ENCODE assay signal across 20 mouse cellular contexts in genomic region chr6:72410003-72410402, GRCm38 (mm10). TPM values are rescaled to one million over a fixed set of nuclear protein-coding genes. Genes with fewer than 3 reads are reported as not detected.
A peak's percentile ranks its signal among the peaks of the same experiment; 100 is the strongest.
DNase-seq lines count a peak whose midpoint lies in the region; ATAC-seq and TF ChIP-seq lines count a peak whose summit lies in the region.
"Had no signal": no experiment of that assay in that cellular context is flagged by ENCODE, and none has a peak within 500 bp of the region (broad histone marks: within the 10 kb centered on the region; RNA-seq: fewer than 3 reads in every experiment).

No protein-coding gene starts in this region.

- no peak overlapping the region for H3K9ac ChIP-seq in intestine, postnatal 0 days (ENCODE audit: low read depth, low read length)
- H3K9ac ChIP-seq in intestine, embryonic 16.5 days (ENCODE audit: low read depth, low read length): no peak overlapping the region
- H3K9ac ChIP-seq in neural tube, embryonic 11.5 days (ENCODE audit: low read length): no peak overlapping the region
- no peak overlapping the region for H3K9ac ChIP-seq in neural tube, embryonic 15.5 days (replicated peaks)
- H3K9ac ChIP-seq in MEL (ENCODE audit: control insufficient read depth, low read depth, low read length, poor library complexity, severe bottlenecking): no peak overlapping the region
- H3K9ac ChIP-seq: forebrain, embryonic 15.5 days; heart, embryonic 13.5 days; hindbrain, embryonic 15.5 days; neural tube, embryonic 12.5 days had no signal

- DNase-seq in neural tube, embryonic 11.5 days (ENCODE audit: low spot score): peak; percentile 9
- DNase-seq in MEL (ENCODE audit: low read depth, low spot score): peak; percentile 58
- peak; percentile 53 for DNase-seq in induced T-regulatory cell, adult 2 months (ENCODE audit: low read depth)
- no peak for DNase-seq in kidney, postnatal 4 days
- no peak for DNase-seq in gastrocnemius, postnatal 36 days
- DNase-seq: cerebellum, adult 11-12 months; gastrocnemius, postnatal 25 days; heart, adult 2 months had no signal

- 17% methylated on average over 1 of the region's 1 CpGs for WGBS in intestine, postnatal 0 days
- 17% methylated on average over 1 of the region's 1 CpGs for WGBS in intestine, embryonic 16.5 days
- whole genome bisulfite sequencing in neural tube, embryonic 11.5 days: 32% methylated on average over 1 of the region's 1 CpGs
- WGBS in neural tube, embryonic 15.5 days: 38% methylated on average over 1 of the region's 1 CpGs

- no peaks in the 10 kb centered on the region for H3K27me3 ChIP-seq in intestine, postnatal 0 days (replicated peaks; ENCODE audit: control insufficient read depth, insufficient read depth, low read length)
- H3K27me3 ChIP-seq in intestine, embryonic 16.5 days (replicated peaks; ENCODE audit: control insufficient read depth, insufficient read depth, low read length): no peaks in the 10 kb centered on the region
- no peaks in the 10 kb centered on the region for H3K27me3 ChIP-seq in neural tube, embryonic 11.5 days (ENCODE audit: control insufficient read depth, insufficient read depth, low read length)
- no peaks in the 10 kb centered on the region for H3K27me3 ChIP-seq in neural tube, embryonic 15.5 days (replicated peaks)
- H3K27me3 ChIP-seq in MEL (ENCODE audit: control insufficient read depth in 1 of 2, insufficient read depth in 2 of 2, low read length in 2 of 2): no peaks in the 10 kb centered on the region
- H3K27me3 ChIP-seq: embryonic facial prominence, embryonic 13.5 days; forebrain, embryonic 15.5 days; heart, embryonic 13.5 days; hindbrain, embryonic 15.5 days had no signal

- no peak overlapping the region for H3K27ac ChIP-seq in intestine, postnatal 0 days (ENCODE audit: low read depth, low read length)
- no peak overlapping the region for H3K27ac ChIP-seq in intestine, embryonic 16.5 days (ENCODE audit: low read length)
- H3K27ac ChIP-seq in neural tube, embryonic 11.5 days (ENCODE audit: low read depth, low read length): no peak overlapping the region
- no peak overlapping the region for H3K27ac ChIP-seq in neural tube, embryonic 15.5 days (replicated peaks)
- no peak overlapping the region for H3K27ac ChIP-seq in MEL (ENCODE audit: control insufficient read depth, low read depth, low read length)
- H3K27ac ChIP-seq: embryonic facial prominence, embryonic 13.5 days; forebrain, embryonic 10.5 days; forebrain, embryonic 15.5 days; heart, adult 2 months; heart, embryonic 13.5 days; hindbrain, embryonic 10.5 days; hindbrain, embryonic 15.5 days; kidney, postnatal 0 days; neural tube, embryonic 12.5 days had no signal

- intact Hi-C loops in gastrocnemius, postnatal 36 days (cut with DNase I): loop anchor here (1.0 kb wide), 1 partner anchor 224 kb away; no protein-coding TSS in a partner anchor

- no peak for ATAC-seq in intestine, postnatal 0 days
- no peak for ATAC-seq in intestine, embryonic 16.5 days
- ATAC-seq in neural tube, embryonic 11.5 days (ENCODE audit: insufficient read depth, low FRiP score, low TSS enrichment): no peak
- ATAC-seq in neural tube, embryonic 15.5 days (ENCODE audit: low FRiP score): no peak
- ATAC-seq: forebrain, embryonic 15.5 days; midbrain, embryonic 16.5 days had no signal

- TF ChIP-seq POLR2A in MEL (IDR thresholded peaks at IDR 0.05; ENCODE audit: control insufficient read depth in 1 of 2, insufficient read depth in 1 of 2, low read depth in 1 of 2, low read length in 2 of 2, poor library complexity in 1 of 2): no peak

- H3K9me3 ChIP-seq in intestine, postnatal 0 days (ENCODE audit: control insufficient read depth): no peaks in the 10 kb centered on the region
- no peaks in the 10 kb centered on the region for H3K9me3 ChIP-seq in intestine, embryonic 16.5 days (ENCODE audit: control insufficient read depth, low read length)
- H3K9me3 ChIP-seq in neural tube, embryonic 11.5 days (ENCODE audit: control insufficient read depth, low read length): no peaks in the 10 kb centered on the region
- no peaks in the 10 kb centered on the region for H3K9me3 ChIP-seq in neural tube, embryonic 15.5 days (replicated peaks)
- no peaks in the 10 kb centered on the region for H3K9me3 ChIP-seq in MEL (replicated peaks; ENCODE audit: insufficient read depth, low read length)
- H3K9me3 ChIP-seq: embryonic facial prominence, embryonic 13.5 days; forebrain, embryonic 10.5 days; forebrain, embryonic 15.5 days; heart, embryonic 13.5 days; hindbrain, embryonic 10.5 days; hindbrain, embryonic 15.5 days; neural tube, embryonic 12.5 days had no signal

- H3K36me3 ChIP-seq in intestine, postnatal 0 days (ENCODE audit: control insufficient read depth, insufficient read depth): no peaks in the 10 kb centered on the region
- no peaks in the 10 kb centered on the region for H3K36me3 ChIP-seq in intestine, embryonic 16.5 days (ENCODE audit: control insufficient read depth, insufficient read depth, low read length)
- H3K36me3 ChIP-seq in neural tube, embryonic 11.5 days (ENCODE audit: control insufficient read depth, insufficient read depth, low read length): no peaks in the 10 kb centered on the region
- no peaks in the 10 kb centered on the region for H3K36me3 ChIP-seq in neural tube, embryonic 15.5 days
- peaks cover 0 to 7% of the 10 kb centered on the region in 2 experiments; a peak in 2 of 4 replicates for H3K36me3 ChIP-seq in MEL (ENCODE audit: control insufficient read depth in 1 of 2, insufficient read depth in 2 of 2, low read length in 2 of 2)
- H3K36me3 ChIP-seq: embryonic facial prominence, embryonic 13.5 days; forebrain, embryonic 10.5 days; forebrain, embryonic 15.5 days; heart, embryonic 13.5 days; hindbrain, embryonic 10.5 days; hindbrain, embryonic 15.5 days; neural tube, embryonic 12.5 days had no signal

- TF ChIP-seq CTCF in intestine, postnatal 0 days (IDR thresholded peaks at IDR 0.05; ENCODE audit: low read depth): peak; percentile 24; the same call in 1 of the 2 replicates
- TF ChIP-seq CTCF in MEL (IDR thresholded peaks at IDR 0.05 in 2 of 3, conservative IDR thresholded peaks at IDR 0.05 in 1 of 3; ENCODE audit: control insufficient read depth in 1 of 3, insufficient read depth in 1 of 3, low read depth in 2 of 3, low read length in 3 of 3, poor library complexity in 1 of 3, severe bottlenecking in 1 of 3): peak in 2 of 3 experiments; percentile 53 to 55; a peak in 5 of 6 replicates

- TF ChIP-seq RAD21 in MEL (IDR thresholded peaks at IDR 0.05; ENCODE audit: low read depth, low read length): peak; percentile 36

- no peak overlapping the region for H3K4me2 ChIP-seq in intestine, postnatal 0 days (replicated peaks; ENCODE audit: low read depth)
- H3K4me2 ChIP-seq in intestine, embryonic 16.5 days (ENCODE audit: low read depth, low read length): no peak overlapping the region
- H3K4me2 ChIP-seq in neural tube, embryonic 11.5 days (ENCODE audit: low read depth): no peak overlapping the region
- H3K4me2 ChIP-seq in neural tube, embryonic 15.5 days: no peak overlapping the region
- H3K4me2 ChIP-seq: embryonic facial prominence, embryonic 13.5 days; forebrain, embryonic 15.5 days; heart, embryonic 13.5 days; hindbrain, embryonic 15.5 days; neural tube, embryonic 12.5 days had no signal

- no peak overlapping the region for H3K4me3 ChIP-seq in intestine, postnatal 0 days (ENCODE audit: low read depth, low read length)
- H3K4me3 ChIP-seq in intestine, embryonic 16.5 days (ENCODE audit: low read length): no peak overlapping the region
- H3K4me3 ChIP-seq in neural tube, embryonic 11.5 days (ENCODE audit: low read depth, low read length): no peak overlapping the region
- H3K4me3 ChIP-seq in neural tube, embryonic 15.5 days (replicated peaks): no peak overlapping the region
- H3K4me3 ChIP-seq in MEL (ENCODE audit: control insufficient read depth in 1 of 2, insufficient read depth in 1 of 2, low read depth in 2 of 2, low read length in 2 of 2): no peak overlapping the region
- H3K4me3 ChIP-seq: embryonic facial prominence, embryonic 13.5 days; forebrain, embryonic 10.5 days; forebrain, embryonic 15.5 days; heart, adult 2 months; heart, embryonic 13.5 days; hindbrain, embryonic 10.5 days; hindbrain, embryonic 15.5 days; neural tube, embryonic 12.5 days had no signal

- peaks cover 7% of the 10 kb centered on the region for H3K79me2 ChIP-seq in MEL (ENCODE audit: control insufficient read depth, insufficient read depth, low read length, poor library complexity)

- TF ChIP-seq EP300 in MEL (IDR thresholded peaks at IDR 0.05; ENCODE audit: low read depth in 1 of 2, low read length in 2 of 2): no peak

- peaks cover 2% of the 10 kb centered on the region; the same call in 1 of the 2 replicates for H3K4me1 ChIP-seq in intestine, postnatal 0 days (replicated peaks; ENCODE audit: control insufficient read depth, insufficient read depth, low read length)
- peaks cover 5% of the 10 kb centered on the region for H3K4me1 ChIP-seq in intestine, embryonic 16.5 days (ENCODE audit: control insufficient read depth, insufficient read depth, low read length)
- peaks cover 1% of the 10 kb centered on the region; the same call in 1 of the 2 replicates for H3K4me1 ChIP-seq in neural tube, embryonic 11.5 days (ENCODE audit: control insufficient read depth, insufficient read depth, low read length)
- H3K4me1 ChIP-seq in neural tube, embryonic 15.5 days: peaks cover 11% of the 10 kb centered on the region
- H3K4me1 ChIP-seq in MEL (ENCODE audit: control insufficient read depth in 1 of 2, insufficient read depth in 2 of 2, low read length in 2 of 2): peaks cover 2% of the 10 kb centered on the region in 2 experiments; a peak in 3 of 4 replicates

RNA-seq across cellular contexts. Expression of gene Ggcx, which starts 4.1 kb away (rescaled TPM):
- polyA plus RNA-seq in intestine, postnatal 0 days (2015; fragmentation: Nextera tagmentation; extraction: Ambion mirVana): 6.2 and 6.8 TPM in 2 replicates
- 20.3 and 23.7 TPM in 2 replicates for polyA plus RNA-seq in intestine, embryonic 16.5 days (2015; fragmentation: Nextera tagmentation; extraction: Ambion mirVana)
- polyA plus RNA-seq in neural tube, embryonic 11.5 days (2014; fragmentation: Nextera tagmentation; extraction: Ambion mirVana): 11.2 and 14.7 TPM in 2 replicates
- 19.0 and 23.2 TPM in 2 replicates for polyA plus RNA-seq in neural tube, embryonic 15.5 days (2015; fragmentation: Nextera tagmentation; extraction: Ambion mirVana)
- 5.0 and 5.2 TPM in 2 replicates for total RNA-seq in MEL (2012; rRNA removed)
- 1 to 10 TPM in 1 of 2 experiments, not detected in 1; 5.4 TPM for polyA plus RNA-seq in MEL (2012; ENCODE audit: insufficient read depth in 1 of 2, insufficient read length in 2 of 2, low read depth in 1 of 2, low replicate concordance in 2 of 2, missing spikeins in 1 of 2)
- 10 to 100 TPM; 12.6 to 13.4 TPM for total RNA-seq in gastrocnemius, postnatal 36 days (2021)

RNA-seq across cellular contexts. Expression of gene Vamp8, which starts 19.5 kb away (rescaled TPM):
- polyA plus RNA-seq in intestine, postnatal 0 days (2015; fragmentation: Nextera tagmentation; extraction: Ambion mirVana): 450 and 453 TPM in 2 replicates
- 251 and 269 TPM in 2 replicates for polyA plus RNA-seq in intestine, embryonic 16.5 days (2015; fragmentation: Nextera tagmentation; extraction: Ambion mirVana)
- polyA plus RNA-seq in neural tube, embryonic 11.5 days (2014; fragmentation: Nextera tagmentation; extraction: Ambion mirVana): 38.5 and 45.2 TPM in 2 replicates
- polyA plus RNA-seq in neural tube, embryonic 15.5 days (2015; fragmentation: Nextera tagmentation; extraction: Ambion mirVana): 19.1 and 52.7 TPM in 2 replicates
- total RNA-seq in MEL (2012; rRNA removed): 130 and 164 TPM in 2 replicates
- polyA plus RNA-seq in MEL (2012; ENCODE audit: insufficient read depth in 1 of 2, insufficient read length in 2 of 2, low read depth in 1 of 2, low replicate concordance in 2 of 2, missing spikeins in 1 of 2): 100 to 1,000 TPM in 1 of 2 experiments, not detected in 1; 179 TPM
- 10 to 100 TPM; 48.5 to 50.0 TPM for total RNA-seq in gastrocnemius, postnatal 36 days (2021)

RNA-seq across cellular contexts. Expression of gene Mat2a, which starts 29.4 kb away (rescaled TPM):
- 120 and 128 TPM in 2 replicates for polyA plus RNA-seq in intestine, postnatal 0 days (2015; fragmentation: Nextera tagmentation; extraction: Ambion mirVana)
- polyA plus RNA-seq in intestine, embryonic 16.5 days (2015; fragmentation: Nextera tagmentation; extraction: Ambion mirVana): 268 and 293 TPM in 2 replicates
- polyA plus RNA-seq in neural tube, embryonic 11.5 days (2014; fragmentation: Nextera tagmentation; extraction: Ambion mirVana): 449 TPM in 2 replicates
- 341 and 365 TPM in 2 replicates for polyA plus RNA-seq in neural tube, embryonic 15.5 days (2015; fragmentation: Nextera tagmentation; extraction: Ambion mirVana)
- 233 and 319 TPM in 2 replicates for total RNA-seq in MEL (2012; rRNA removed)
- 1,000 to 10,000 TPM in 1 of 2 experiments, 100 to 1,000 TPM in 1; 357 to 3,179 TPM for polyA plus RNA-seq in MEL (2012; ENCODE audit: insufficient read depth in 1 of 2, insufficient read length in 2 of 2, low read depth in 1 of 2, low replicate concordance in 2 of 2, missing spikeins in 1 of 2)
- 100 to 1,000 TPM; 128 to 141 TPM for total RNA-seq in gastrocnemius, postnatal 36 days (2021)

RNA-seq across cellular contexts. Expression of gene Vamp5, which starts 29.7 kb away (rescaled TPM):
- polyA plus RNA-seq in intestine, postnatal 0 days (2015; fragmentation: Nextera tagmentation; extraction: Ambion mirVana): 14.9 and 16.6 TPM in 2 replicates
- polyA plus RNA-seq in intestine, embryonic 16.5 days (2015; fragmentation: Nextera tagmentation; extraction: Ambion mirVana): 17.3 and 17.8 TPM in 2 replicates
- 13.4 and 16.3 TPM in 2 replicates for polyA plus RNA-seq in neural tube, embryonic 11.5 days (2014; fragmentation: Nextera tagmentation; extraction: Ambion mirVana)
- 20.4 and 25.7 TPM in 2 replicates for polyA plus RNA-seq in neural tube, embryonic 15.5 days (2015; fragmentation: Nextera tagmentation; extraction: Ambion mirVana)
- 490 and 593 TPM in 2 replicates for total RNA-seq in MEL (2012; rRNA removed)
- 100 to 1,000 TPM in 1 of 2 experiments, not detected in 1; 465 TPM for polyA plus RNA-seq in MEL (2012; ENCODE audit: insufficient read depth in 1 of 2, insufficient read length in 2 of 2, low read depth in 1 of 2, low replicate concordance in 2 of 2, missing spikeins in 1 of 2)
- 100 to 1,000 TPM in 1 of 2 experiments, 10 to 100 TPM in 1; 83.0 to 107 TPM for total RNA-seq in gastrocnemius, postnatal 36 days (2021)

RNA-seq across cellular contexts. Expression of gene Rnf181, which starts 43.2 kb away (rescaled TPM):
- 122 and 132 TPM in 2 replicates for polyA plus RNA-seq in intestine, postnatal 0 days (2015; fragmentation: Nextera tagmentation; extraction: Ambion mirVana)
- 159 and 162 TPM in 2 replicates for polyA plus RNA-seq in intestine, embryonic 16.5 days (2015; fragmentation: Nextera tagmentation; extraction: Ambion mirVana)
- polyA plus RNA-seq in neural tube, embryonic 11.5 days (2014; fragmentation: Nextera tagmentation; extraction: Ambion mirVana): 106 and 114 TPM in 2 replicates
- polyA plus RNA-seq in neural tube, embryonic 15.5 days (2015; fragmentation: Nextera tagmentation; extraction: Ambion mirVana): 145 and 147 TPM in 2 replicates
- total RNA-seq in MEL (2012; rRNA removed): 47.2 and 50.7 TPM in 2 replicates
- 100 to 1,000 TPM; 107 to 268 TPM for polyA plus RNA-seq in MEL (2012; ENCODE audit: insufficient read depth in 1 of 2, insufficient read length in 2 of 2, low read depth in 1 of 2, low replicate concordance in 2 of 2, missing spikeins in 1 of 2)
- total RNA-seq in gastrocnemius, postnatal 36 days (2021): 10 to 100 TPM; 23.7 to 24.2 TPM

Comparison
In these comparisons a context has a peak if more than half of its experiments do, and no peak if none do; other contexts are left out.
1. DNase-seq: peak in neural tube, embryonic 11.5 days (single experiment), MEL (single experiment) and induced T-regulatory cell, adult 2 months (single experiment); none in kidney, postnatal 4 days (0 of 2) and gastrocnemius, postnatal 36 days (0 of 2).